Mouse (Mus musculus): Measurements from ENCODE around the gene Apoc2. TPM values are rescaled to one million over a fixed set of nuclear protein-coding genes. Genes with fewer than 3 reads are reported as not detected.

Apoc2 gene
- total and polyA plus RNA-seq, 3 experiments, result not detected

GRCm38 (mm10) chr7:19695213-19695594 is 17.5 kb upstream of the Apoc2 start (continued):
- peak; percentile 56; the same call in 1 of the 2 replicates for TF ChIP-seq BHLHE40 (IDR thresholded peaks at IDR 0.05; ENCODE audit: borderline replicate concordance, low read depth, low read length)
- 0 out of 2 replicates have a peak, but pooled peaks have one; percentile 35 for TF ChIP-seq E2F4 (IDR thresholded peaks at IDR 0.05; ENCODE audit: borderline replicate concordance, low read depth, low read length)
- TF ChIP-seq MAFK (IDR thresholded peaks at IDR 0.05; ENCODE audit: borderline replicate concordance, low read depth, low read length), result peak; percentile 81; the same call in 1 of the 2 replicates

- Histone ChIP-seq H3K36me3 (ENCODE audit: control insufficient read depth in 1 of 2, insufficient read depth in 2 of 2, low read length in 2 of 2) (peaks cover 0 to 36% of the 10 kb centered on the region in 2 experiments; a peak in 2 of 4 replicates), H3K79me2 (ENCODE audit: control insufficient read depth, insufficient read depth, low read length, poor library complexity) (no peaks in the 10 kb centered on the region), H3K27ac (ENCODE audit: control insufficient read depth, low read depth, low read length) (peak overlapping the region; percentile 98), H3K9ac (ENCODE audit: control insufficient read depth, low read depth, low read length, poor library complexity, severe bottlenecking) (peak overlapping the region; percentile 65), H3K4me3 (ENCODE audit: control insufficient read depth in 1 of 2, insufficient read depth in 1 of 2, low read depth in 2 of 2, low read length in 2 of 2) (peak overlapping the region; percentile 3 to 15; a peak in 2 of 4 replicates), H3K4me1 (ENCODE audit: control insufficient read depth in 1 of 2, insufficient read depth in 2 of 2, low read length in 2 of 2) (peaks cover 14 to 39% of the 10 kb centered on the region in 2 experiments), H3K9me3 (replicated peaks; ENCODE audit: insufficient read depth, low read length) (no peaks in the 10 kb centered on the region), H3K27me3 (ENCODE audit: control insufficient read depth in 1 of 2, insufficient read depth in 2 of 2, low read length in 2 of 2) (no peaks in the 10 kb centered on the region)
- peak; percentile 66 for DNase-seq (ENCODE audit: low read depth, low spot score)
- TF ChIP-seq ZMIZ1 (IDR thresholded peaks at IDR 0.05; ENCODE audit: low read depth, low read length), result no peak
- peak; percentile 63 for TF ChIP-seq USF1 (IDR thresholded peaks at IDR 0.05; ENCODE audit: low read depth, low read length)
Observed at GRCm38 (mm10) chr7:19694336-19695212, 16.8 kb upstream of the Apoc2 start.

GRCm38 (mm10) chr7:19693421-19693820 is 15.7 kb upstream of the Apoc2 start:
- Histone ChIP-seq H3K4me1 (ENCODE audit: control insufficient read depth in 1 of 2, insufficient read depth in 2 of 2, low read length in 2 of 2) (peaks cover 14 to 32% of the 10 kb centered on the region in 2 experiments), H3K9ac (ENCODE audit: control insufficient read depth, low read depth, low read length, poor library complexity, severe bottlenecking) (no peak overlapping the region), H3K79me2 (ENCODE audit: control insufficient read depth, insufficient read depth, low read length, poor library complexity) (no peaks in the 10 kb centered on the region), H3K27me3 (ENCODE audit: control insufficient read depth in 1 of 2, insufficient read depth in 2 of 2, low read length in 2 of 2) (no peaks in the 10 kb centered on the region), H3K9me3 (replicated peaks; ENCODE audit: insufficient read depth, low read length) (no peaks in the 10 kb centered on the region), H3K36me3 (ENCODE audit: control insufficient read depth in 1 of 2, insufficient read depth in 2 of 2, low read length in 2 of 2) (peaks cover 0 to 31% of the 10 kb centered on the region in 2 experiments; a peak in 2 of 4 replicates), H3K27ac (ENCODE audit: control insufficient read depth, low read depth, low read length) (peak overlapping the region; percentile 98), H3K4me3 (ENCODE audit: control insufficient read depth in 1 of 2, insufficient read depth in 1 of 2, low read depth in 2 of 2, low read length in 2 of 2) (no peak overlapping the region)
- TF ChIP-seq HCFC1 (IDR thresholded peaks at IDR 0.05; ENCODE audit: low read depth, low read length), result no peak
- no peak for TF ChIP-seq RAD21 (IDR thresholded peaks at IDR 0.05; ENCODE audit: low read depth, low read length)
- TF ChIP-seq MAZ (IDR thresholded peaks at IDR 0.05; ENCODE audit: low read depth, low read length), result no peak
- TF ChIP-seq CHD1 (IDR thresholded peaks at IDR 0.05; ENCODE audit: low read depth, low read length), result no peak
- TF ChIP-seq POLR2AphosphoS5 (IDR thresholded peaks at IDR 0.05; ENCODE audit: borderline replicate concordance, low read depth, low read length), result no peak
- no peak for DNase-seq (ENCODE audit: low read depth, low spot score)
